Mouse (Mus musculus) thymus, adult 2 months (tissue): Measurements from ENCODE around the gene Cxcr6. TPM values are rescaled to one million over a fixed set of nuclear protein-coding genes. Genes with fewer than 3 reads are reported as not detected.

ENCODE experiments used
- DNase-seq: peaks from one replicate; pipeline ENCODE4 v3.0.0; 2021
- H3K27ac ChIP-seq: fragments of 200-500 bp; 2 replicates; pipeline ENCODE4 v1.5.1; 2012; ENCODE audit warnings: low read length, control low read depth; ENCODE audit not compliant: control insufficient read depth, insufficient read depth
- H3K27me3 ChIP-seq: fragments of 200-500 bp; 2 replicates; pipeline ENCODE4 v1.6.1; 2012; ENCODE audit warnings: mild to moderate bottlenecking, low read length, moderate library complexity, mixed read lengths; ENCODE audit not compliant: control insufficient read depth, insufficient read depth
- H3K36me3 ChIP-seq: fragments of 200-500 bp; 2 replicates; pipeline ENCODE4 v1.6.1; 2012; ENCODE audit warnings: mild to moderate bottlenecking, low read length, moderate library complexity; ENCODE audit not compliant: control insufficient read depth, insufficient read depth
- H3K4me1 ChIP-seq: fragments of 200-500 bp; replicated peaks from 2 replicates; pipeline ENCODE4 v1.6.1; 2012; ENCODE audit warnings: low read length; ENCODE audit not compliant: control insufficient read depth, insufficient read depth
- H3K4me3 ChIP-seq: fragments of 200-500 bp; 2 replicates; pipeline ENCODE4 v1.5.1; 2012; ENCODE audit warnings: mild to moderate bottlenecking, low read length, control low read depth, moderate library complexity; ENCODE audit not compliant: control insufficient read depth, insufficient read depth
- CTCF ChIP-seq: fragments of 200-500 bp; IDR thresholded peaks from 2 replicates; pipeline ENCODE4 v1.5.1; 2012; ENCODE audit warnings: mild to moderate bottlenecking, control low read depth, low read length, moderate library complexity, borderline replicate concordance; ENCODE audit not compliant: control insufficient read depth, poor library complexity, insufficient read depth; ENCODE audit errors: extremely low read depth
- POLR2A ChIP-seq: fragments of 200-500 bp; IDR thresholded peaks from 2 replicates; pipeline ENCODE4 v1.6.1; 2012; ENCODE audit warnings: mild to moderate bottlenecking, low read length, control low read depth, moderate library complexity; ENCODE audit not compliant: control insufficient read depth, poor library complexity, insufficient read depth; ENCODE audit errors: extremely low read depth
- WGBS: fragments of 180-500 bp; shearing (Covaris S2); methylation state at CpG from one replicate; pipeline ENCODE4 v1.1.7; 2018; 5-methylcytosine and 5-hydroxymethylcytosine counted together
- polyA plus RNA-seq: library from polyadenylated mRNA; depleted of rRNA; stranded (reverse); fragments of >200 nt; gene quantifications from 2 replicates; pipeline ENCODE4 v1.2.3, GENCODE M21; 2012

Cxcr6 gene
- polyA plus RNA-seq, 1 experiment, result 4.6 TPM

DNA sequence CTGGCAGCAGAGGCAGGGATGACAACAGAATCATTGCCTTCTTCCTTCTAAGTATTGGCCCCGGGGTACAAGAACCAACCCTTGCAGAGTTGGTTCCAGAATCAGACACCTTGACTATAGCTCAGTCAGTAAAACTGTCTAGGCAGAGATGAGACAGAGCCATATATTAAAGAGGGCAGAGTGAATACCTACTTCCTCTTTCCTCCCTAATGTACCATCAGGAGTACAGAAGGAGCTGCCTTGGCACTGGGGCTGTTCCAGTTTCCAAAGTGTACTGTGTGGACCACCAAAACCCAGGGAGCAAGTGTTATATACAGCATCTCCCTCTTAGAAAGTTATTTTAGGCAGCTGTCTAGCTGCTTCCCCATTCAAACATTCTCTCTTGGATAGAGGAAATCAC, 4.7 kb upstream of the Cxcr6 start:
- Histone ChIP-seq H3K4me3 (no peak overlapping the region), H3K27me3 (no peaks in the 10 kb centered on the region), H3K36me3 (peaks cover 32% of the 10 kb centered on the region), H3K27ac (no peak overlapping the region), H3K4me1 (peaks cover 5% of the 10 kb centered on the region)
- WGBS, result 94% methylated on average over 1 of the region's 1 CpGs
- TF ChIP-seq POLR2A (no peak), CTCF (no peak)
- no peak for DNase-seq

DNA sequence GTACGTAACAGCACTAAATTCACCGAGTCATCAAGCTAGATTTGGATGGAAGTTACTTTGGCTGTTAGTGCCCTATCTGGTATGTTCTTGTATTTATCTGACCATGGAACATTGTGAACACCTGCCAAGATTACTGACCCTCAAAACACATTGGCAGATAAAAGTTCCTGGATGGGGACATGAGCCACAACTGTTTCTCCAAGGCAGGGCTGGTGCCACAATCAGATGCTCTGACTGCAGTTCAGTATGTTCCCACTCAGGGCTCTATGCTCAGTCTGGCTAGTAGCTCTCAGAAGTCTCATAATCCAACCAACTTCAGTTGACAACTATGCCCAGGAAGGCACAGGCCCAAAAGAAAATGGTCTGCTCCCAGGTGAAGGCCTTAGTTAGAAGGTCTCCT, 3.9 kb upstream of the Cxcr6 start:
- DNase-seq, result no peak
- no peak for TF ChIP-seq POLR2A
- TF ChIP-seq CTCF, result no peak
- Histone ChIP-seq H3K4me1 (peaks cover 5% of the 10 kb centered on the region), H3K36me3 (peaks cover 25% of the 10 kb centered on the region), H3K4me3 (no peak overlapping the region), H3K27me3 (no peaks in the 10 kb centered on the region), H3K27ac (no peak overlapping the region)
- WGBS, result 98% methylated on average over 2 of the region's 2 CpGs

- Histone ChIP-seq H3K27me3 (no peaks in the 10 kb centered on the region), H3K4me3 (no peak overlapping the region), H3K27ac (no peak overlapping the region), H3K36me3 (peaks cover 20% of the 10 kb centered on the region), H3K4me1 (peaks cover 5% of the 10 kb centered on the region)
- no peak for TF ChIP-seq CTCF
- no peak for TF ChIP-seq POLR2A
- DNase-seq, result no peak
Measured at GRCm38 (mm10) chr9:123802896-123803295, 3.4 kb upstream of the Cxcr6 start.

- no peak for DNase-seq
- TF ChIP-seq CTCF (no peak), POLR2A (no peak)
- Histone ChIP-seq H3K4me1 (peaks cover 5% of the 10 kb centered on the region), H3K4me3 (no peak overlapping the region), H3K27ac (no peak overlapping the region), H3K27me3 (no peaks in the 10 kb centered on the region), H3K36me3 (peaks cover 16% of the 10 kb centered on the region)
- WGBS, result 58% methylated on average over 2 of the region's 2 CpGs
Measured at GRCm38 (mm10) chr9:123805241-123805640, 1.0 kb upstream of the Cxcr6 start.

DNA sequence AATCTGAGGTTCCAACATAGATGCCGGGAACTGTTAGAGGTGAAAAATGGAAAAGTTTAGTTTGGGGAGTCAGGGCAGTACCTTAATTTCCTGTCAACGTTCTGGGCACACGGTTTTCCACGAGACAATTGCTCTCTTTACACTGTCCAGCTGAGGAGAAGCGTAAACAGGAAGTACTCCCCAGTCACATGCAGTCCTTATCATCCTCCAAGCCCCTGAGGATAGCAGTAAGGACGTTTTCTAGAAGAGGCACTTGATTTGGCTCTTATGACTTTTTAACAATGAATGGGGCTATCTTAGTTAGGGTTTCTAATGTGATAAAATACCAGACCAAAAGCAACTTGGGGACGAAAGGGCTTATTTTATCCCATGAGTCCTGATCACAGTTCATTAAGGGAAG, 2.3 kb downstream of the Cxcr6 start:
- Histone ChIP-seq H3K36me3 (peaks cover 22% of the 10 kb centered on the region), H3K27me3 (no peaks in the 10 kb centered on the region), H3K27ac (no peak overlapping the region), H3K4me3 (no peak overlapping the region), H3K4me1 (peaks cover 5% of the 10 kb centered on the region)
- no peak for DNase-seq
- WGBS, result 89% methylated on average over 7 of the region's 7 CpGs
- TF ChIP-seq CTCF (no peak), POLR2A (no peak)

- TF ChIP-seq POLR2A, result no peak
- no peak for TF ChIP-seq CTCF
- no peak overlapping the region for H3K27ac ChIP-seq
Measured at GRCm38 (mm10) chr9:123811831-123812230, 5.6 kb downstream of the Cxcr6 start.

GRCm38 (mm10) chr9:123814326-123814725, 8.1 kb downstream of the Cxcr6 start:
- Histone ChIP-seq H3K4me3 (no peak overlapping the region), H3K27ac (no peak overlapping the region), H3K4me1 (peaks cover 5% of the 10 kb centered on the region), H3K27me3 (no peaks in the 10 kb centered on the region), H3K36me3 (peaks cover 70% of the 10 kb centered on the region)
- 12% methylated on average over 2 of the region's 2 CpGs for WGBS
- no peak for DNase-seq
- TF ChIP-seq CTCF, result no peak
- TF ChIP-seq POLR2A, result no peak

More at GRCm38 (mm10) chr9:123811831-123812230, 5.6 kb downstream of the Cxcr6 start:
- peaks cover 5% of the 10 kb centered on the region for H3K4me1 ChIP-seq
- H3K36me3 ChIP-seq, result peaks cover 47% of the 10 kb centered on the region
- H3K27me3 ChIP-seq, result no peaks in the 10 kb centered on the region
- DNase-seq, result no peak
- no peak overlapping the region for H3K4me3 ChIP-seq
- WGBS, result 20% methylated on average over 3 of the region's 3 CpGs
